Mouse (Mus musculus) midbrain, embryonic 16.5 days (tissue): ENCODE measurements around the gene Glyat. TPM values are rescaled to one million over a fixed set of nuclear protein-coding genes. Genes with fewer than 3 reads are reported as not detected.

Experiments used
- polyA plus RNA-seq: library from polyadenylated mRNA; unstranded; fragments of >200 nt; fragmentation: Nextera tagmentation; extraction: Ambion mirVana; gene quantifications from 2 replicates; pipeline ENCODE4 v1.2.1, GENCODE M21; 2015

The Glyat gene
- polyA plus RNA-seq, 1 experiment from 2014 or later, result not detected

Other genes with a start within 250 kb of the Glyat start
- not detected in 2 replicates for gene Olfr1440, start 246.0 kb upstream of the Glyat start, polyA plus RNA-seq
- not detected in 2 replicates for gene Olfr1441, start 215.9 kb upstream of the Glyat start, polyA plus RNA-seq
- not detected in 2 replicates for gene Pfpl, start 205.4 kb upstream of the Glyat start, polyA plus RNA-seq
- 0.69 and 0.71 TPM in 2 replicates for gene Mpeg1, start 172.5 kb upstream of the Glyat start, polyA plus RNA-seq
- gene Dtx4, start 131.9 kb upstream of the Glyat start, polyA plus RNA-seq, result 38.6 and 39.3 TPM in 2 replicates
- 5.3 and 6.5 TPM in 2 replicates for gene Fam111a, start 87.6 kb upstream of the Glyat start, polyA plus RNA-seq
- 0.09 TPM in 1 of 2 replicates, not detected in the other for gene Gm4952, start 33.3 kb upstream of the Glyat start, polyA plus RNA-seq
- not detected in 2 replicates for gene Olfr1442, start 37.1 kb downstream of the Glyat start, polyA plus RNA-seq
- not detected in 2 replicates for gene Olfr1443, start 44.8 kb downstream of the Glyat start, polyA plus RNA-seq
- gene Keg1, start 62.5 kb downstream of the Glyat start, polyA plus RNA-seq, result not detected in 2 replicates
- gene Cntf, start 132.3 kb downstream of the Glyat start, polyA plus RNA-seq, result 1.4 and 2.0 TPM in 2 replicates
- 11.0 and 12.0 TPM in 2 replicates for gene Zfp91, start 162.8 kb downstream of the Glyat start, polyA plus RNA-seq
- gene Lpxn, start 162.9 kb downstream of the Glyat start, polyA plus RNA-seq, result 0.63 and 0.85 TPM in 2 replicates
- not detected in 2 replicates for gene Gm5244, start 213.4 kb downstream of the Glyat start, polyA plus RNA-seq
- gene Olfr1444, start 224.0 kb downstream of the Glyat start, polyA plus RNA-seq, result not detected in 2 replicates